Mouse (Mus musculus) central nervous system, embryonic 14 days (tissue): ENCODE measurements around the gene Btbd18. TPM values are rescaled to one million over a fixed set of nuclear protein-coding genes. Genes with fewer than 3 reads are reported as not detected.

Experiments used
- polyA plus RNA-seq: library from polyadenylated mRNA; depleted of rRNA; stranded (reverse); fragments of >200 nt; gene quantifications from 2 replicates; pipeline ENCODE4 v1.2.3, GENCODE M21; 2012; rRNA removed

The Btbd18 gene
- 0.03 TPM in 1 of 2 replicates, not detected in the other for polyA plus RNA-seq

DNA sequence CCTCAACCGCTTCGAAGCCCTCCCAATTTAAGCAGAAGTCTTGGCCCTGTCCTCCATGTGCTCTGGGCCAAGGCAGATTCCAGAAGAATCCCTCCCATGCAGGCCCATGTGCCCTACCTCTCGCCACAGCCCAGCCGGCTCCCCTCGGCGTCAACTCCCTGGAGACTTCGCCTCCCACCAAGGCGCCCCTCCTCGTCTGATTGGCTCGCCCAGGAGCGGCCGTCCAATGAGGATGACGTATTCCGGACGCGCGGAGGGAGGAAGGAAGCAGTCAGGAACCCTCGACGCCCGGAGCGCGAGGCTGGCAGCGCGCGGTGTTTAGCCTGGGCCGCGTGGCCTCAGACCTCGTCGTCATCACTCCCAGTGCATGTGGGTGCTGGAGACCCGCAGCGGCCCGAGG is at the start of gene Btbd18:
Gene Btbd18, plus strand, starts transcription at position 274 of the 400 bp plus-strand sequence.

DNA sequence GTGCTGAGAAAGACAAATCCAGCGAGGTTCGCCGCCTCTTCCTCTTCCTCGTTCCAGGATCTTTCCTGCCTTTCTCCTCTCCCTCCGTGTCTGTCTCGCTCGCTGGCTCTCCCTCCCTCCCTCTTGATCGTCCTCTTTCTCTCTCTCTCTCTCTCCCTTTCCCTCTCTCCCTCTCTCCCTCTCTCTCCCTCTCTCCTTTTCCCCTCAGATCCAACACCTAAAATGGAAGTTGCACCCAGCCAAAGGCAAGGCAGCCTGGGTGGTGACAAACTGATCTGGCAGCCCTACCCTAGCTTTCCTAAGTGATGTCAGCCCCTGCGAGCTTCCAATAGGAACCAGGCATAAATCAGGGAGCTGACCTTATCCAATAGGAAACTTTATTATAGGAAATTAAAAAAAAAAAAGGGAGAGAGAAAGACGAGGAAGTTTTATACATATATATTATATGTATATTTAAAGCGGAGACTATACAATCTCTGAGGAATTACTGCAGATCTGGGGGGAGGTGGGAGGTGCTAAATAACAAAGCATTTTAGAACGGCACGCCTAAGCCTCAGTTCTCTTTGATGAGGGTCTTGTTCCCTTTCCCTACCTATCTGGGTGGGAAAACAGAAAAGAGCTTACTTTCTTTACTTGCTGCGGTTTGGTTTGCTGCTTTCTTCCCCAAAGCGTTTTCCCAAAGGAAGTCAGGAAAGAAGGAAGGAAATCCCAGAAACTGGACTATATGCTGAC is 8.2 kb upstream of the Btbd18 start, which contains the start of gene Ctnnd1:
Gene Ctnnd1, minus strand, starts transcription at position 302 of the 732 bp plus-strand sequence.

DNA sequence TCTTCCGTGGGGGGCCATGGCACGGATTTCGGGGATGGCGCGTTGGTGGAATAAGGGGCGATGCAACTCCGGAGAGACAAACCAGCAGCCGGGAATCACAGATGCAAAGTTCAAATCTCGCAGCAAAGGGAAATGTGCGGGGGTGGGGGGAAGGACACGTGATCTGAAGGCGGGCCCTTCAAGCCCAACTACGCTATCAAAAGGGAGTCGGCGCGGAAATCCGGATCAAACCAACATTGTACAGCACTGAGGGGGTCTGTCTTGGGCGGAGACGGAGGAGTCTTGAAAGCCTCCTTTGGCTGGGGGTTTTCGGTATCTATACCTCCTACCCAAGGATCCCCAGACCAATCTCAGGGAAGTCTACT is 11.7 kb downstream of the Btbd18 start, which contains the start of gene Selenoh:
Gene Selenoh, minus strand, starts transcription at position 202 of the 365 bp plus-strand sequence.

DNA sequence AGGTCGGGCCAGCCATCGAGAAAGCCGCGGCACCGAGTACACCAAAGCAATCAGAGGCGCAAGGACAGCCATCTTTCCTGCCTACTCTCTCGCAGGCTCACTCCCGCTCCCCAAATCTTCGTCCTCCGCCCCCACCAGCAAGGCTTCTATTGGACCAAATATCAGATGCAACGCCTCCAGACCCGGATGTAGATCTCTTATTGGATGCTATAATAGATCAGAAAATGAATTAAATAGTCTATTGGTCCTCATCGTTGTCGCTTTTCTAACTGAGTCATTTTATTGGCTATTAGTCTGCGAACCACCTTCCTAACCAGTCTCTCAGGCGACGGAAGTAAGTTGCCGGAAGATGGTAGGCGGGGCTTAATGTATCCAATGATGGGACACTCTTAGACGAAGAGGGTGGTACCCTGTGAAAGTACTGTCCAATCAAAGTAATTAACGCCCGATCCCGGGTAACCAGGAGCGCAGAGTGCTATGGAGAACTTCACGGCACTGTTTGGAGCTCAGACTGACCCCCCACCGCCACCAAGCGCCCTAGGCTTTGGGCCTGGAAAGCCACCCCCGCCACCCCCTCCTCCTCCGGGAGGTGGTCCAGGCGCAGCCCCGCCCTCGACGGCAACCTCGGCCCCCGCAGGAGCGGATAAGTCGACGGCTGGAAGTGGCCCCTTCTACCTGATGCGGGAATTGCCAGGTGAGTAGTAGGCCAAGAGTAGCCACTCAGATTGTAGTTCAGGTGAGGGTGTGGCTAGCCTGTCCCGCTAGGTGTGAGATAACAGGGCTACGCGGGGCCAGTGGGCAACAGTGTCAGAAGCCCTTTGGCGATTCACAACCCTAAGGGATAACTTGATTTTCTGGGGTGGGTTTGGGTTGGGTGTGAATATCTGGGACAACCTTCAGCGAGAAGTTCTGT is 19.3 kb downstream of the Btbd18 start, which contains the start of the genes Gm28635 and Med19:
Gene Gm28635, minus strand, starts transcription at position 74 of the 913 bp plus-strand sequence.
Gene Med19, plus strand, starts transcription at position 435 of the 913 bp plus-strand sequence.

DNA sequence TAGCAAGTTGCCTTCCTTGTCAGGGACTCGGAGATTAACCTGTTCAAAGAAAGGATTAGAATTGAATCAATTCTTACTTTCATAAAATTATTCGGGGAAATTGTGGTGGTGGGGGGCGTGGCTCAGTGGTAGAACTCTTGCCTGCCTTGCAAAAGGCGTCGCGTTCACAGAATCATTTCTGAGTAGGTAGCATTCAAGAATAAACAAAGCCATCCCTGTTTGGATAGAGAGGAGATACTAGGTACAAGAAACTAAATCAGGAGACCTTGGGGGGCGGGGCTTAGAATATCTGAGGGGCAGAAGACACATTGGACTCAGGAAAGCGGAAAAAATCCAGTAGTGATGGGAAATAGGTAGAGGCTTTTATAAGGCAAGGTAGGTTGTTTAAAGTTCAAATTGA is 20.1 kb downstream of the Btbd18 start, which contains the start of gene Tmx2:
Gene Tmx2, minus strand, starts transcription at position 125 of the 400 bp plus-strand sequence.

DNA sequence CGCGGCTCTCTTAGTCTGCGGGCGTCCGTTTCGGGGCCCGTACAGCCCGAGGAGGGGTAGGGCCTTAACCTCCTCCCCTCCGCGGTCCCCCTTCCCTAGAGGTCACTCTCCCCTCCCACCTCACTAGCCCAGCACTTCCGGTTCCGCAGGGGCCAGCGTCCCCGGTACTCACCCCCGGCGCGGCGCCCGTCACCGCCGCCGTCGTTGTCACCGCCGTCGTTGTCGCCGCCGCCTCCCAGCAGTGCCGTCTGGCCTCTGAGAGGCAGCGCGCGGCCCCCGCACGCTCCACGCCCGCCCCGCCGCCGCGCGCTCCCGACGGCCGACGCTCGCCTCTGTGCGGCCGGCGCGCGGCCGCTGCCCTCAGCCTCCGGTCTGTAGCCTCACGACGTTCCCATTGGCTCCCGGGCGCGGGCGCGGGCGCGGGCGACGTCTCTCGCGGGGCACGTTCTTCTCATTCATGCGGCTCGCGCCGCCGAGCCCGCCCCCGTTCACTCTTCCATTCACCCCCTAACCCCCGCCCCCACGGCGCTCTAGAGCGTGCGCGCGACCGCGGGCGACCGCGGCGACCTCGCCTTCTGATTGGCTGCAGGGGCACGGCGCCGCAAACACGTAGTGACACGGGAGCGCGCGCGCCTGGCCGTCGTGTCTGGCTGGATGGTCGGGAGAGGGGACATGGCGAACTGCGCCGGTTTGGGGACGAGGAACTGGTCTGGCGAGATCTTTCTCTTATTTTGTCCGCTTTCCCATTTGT is 56.1 kb downstream of the Btbd18 start, which contains the start of gene Zdhhc5:
Gene Zdhhc5, minus strand, starts transcription at position 370 of the 751 bp plus-strand sequence.

Other genes starting within 250 kb of the Btbd18 start
- 3.3 and 3.4 TPM in 2 replicates for gene Calcrl, start 233.7 kb upstream of the Btbd18 start, polyA plus RNA-seq
- gene Tfpi, start 182.3 kb upstream of the Btbd18 start, polyA plus RNA-seq: 14.4 and 18.2 TPM in 2 replicates
- gene Ctnnd1, start 8.3 kb upstream of the Btbd18 start, polyA plus RNA-seq: 81.6 and 82.8 TPM in 2 replicates
- 220 and 235 TPM in 2 replicates for gene Selenoh, start 11.7 kb downstream of the Btbd18 start, polyA plus RNA-seq
- gene Gm28635, start 19.0 kb downstream of the Btbd18 start, polyA plus RNA-seq: 0.03 TPM in 1 of 2 replicates, not detected in the other
- 35.5 and 36.4 TPM in 2 replicates for gene Med19, start 19.3 kb downstream of the Btbd18 start, polyA plus RNA-seq
- gene Tmx2, start 20.1 kb downstream of the Btbd18 start, polyA plus RNA-seq: 148 and 155 TPM in 2 replicates
- 30.7 and 30.8 TPM in 2 replicates for gene Zdhhc5, start 56.1 kb downstream of the Btbd18 start, polyA plus RNA-seq
- 18.1 and 18.7 TPM in 2 replicates for gene Clp1, start 68.3 kb downstream of the Btbd18 start, polyA plus RNA-seq
- 47.7 and 53.2 TPM in 2 replicates for gene Ypel4, start 75.0 kb downstream of the Btbd18 start, polyA plus RNA-seq
- 10.2 and 10.9 TPM in 2 replicates for gene Gm19426, start 84.6 kb downstream of the Btbd18 start, polyA plus RNA-seq
- 28.5 and 38.0 TPM in 2 replicates for gene Serping1, start 116.4 kb downstream of the Btbd18 start, polyA plus RNA-seq
- gene Ube2l6, start 139.7 kb downstream of the Btbd18 start, polyA plus RNA-seq: 13.2 and 17.0 TPM in 2 replicates
- 0.05 TPM in 1 of 2 replicates, not detected in the other for gene Smtnl1, start 163.6 kb downstream of the Btbd18 start, polyA plus RNA-seq
- 83.2 and 86.4 TPM in 2 replicates for gene Timm10, start 167.9 kb downstream of the Btbd18 start, polyA plus RNA-seq
- gene Slc43a1, start 179.8 kb downstream of the Btbd18 start, polyA plus RNA-seq: 5.6 and 7.8 TPM in 2 replicates
- gene Rtn4rl2, start 227.6 kb downstream of the Btbd18 start, polyA plus RNA-seq: 17.6 and 21.9 TPM in 2 replicates